Mouse (Mus musculus) thymus, postnatal 10 days (tissue): ENCODE data around the gene Gm42957.
A peak's percentile ranks its signal among the peaks of the same experiment; 100 is the strongest.
"Not testable (repeated sequence)": the region's sequence is repeated elsewhere in the genome, so short reads cannot be mapped to it uniquely, and the experiment has no call there.

Experiments used
- DNase-seq, 2 experiments: peaks; one replicate each; pipeline ENCODE4 v3.0.0; 2021; ENCODE audit warnings: low spot score in 2 of 2

The Gm42957 gene

DNA sequence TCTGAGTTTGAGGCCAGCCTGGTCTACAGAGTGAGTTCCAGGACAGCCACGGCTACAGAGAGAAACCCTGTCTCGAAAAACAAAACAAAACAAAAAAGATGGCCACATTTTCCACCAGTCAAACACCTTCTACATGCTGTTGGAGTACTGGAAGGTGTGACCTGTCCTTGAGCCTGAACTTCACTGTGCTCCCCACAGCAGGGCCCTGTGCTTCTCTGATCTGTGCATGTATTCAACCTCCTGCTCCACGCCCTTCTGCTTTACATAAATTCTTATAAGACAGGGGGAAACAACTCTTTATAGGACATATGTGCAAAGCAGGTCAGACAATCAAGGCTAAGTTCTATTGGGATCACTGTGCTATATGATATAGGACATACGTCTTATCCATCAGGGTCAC lies 12.1 kb upstream of the Gm42957 start:
- no peak for DNase-seq

DNA sequence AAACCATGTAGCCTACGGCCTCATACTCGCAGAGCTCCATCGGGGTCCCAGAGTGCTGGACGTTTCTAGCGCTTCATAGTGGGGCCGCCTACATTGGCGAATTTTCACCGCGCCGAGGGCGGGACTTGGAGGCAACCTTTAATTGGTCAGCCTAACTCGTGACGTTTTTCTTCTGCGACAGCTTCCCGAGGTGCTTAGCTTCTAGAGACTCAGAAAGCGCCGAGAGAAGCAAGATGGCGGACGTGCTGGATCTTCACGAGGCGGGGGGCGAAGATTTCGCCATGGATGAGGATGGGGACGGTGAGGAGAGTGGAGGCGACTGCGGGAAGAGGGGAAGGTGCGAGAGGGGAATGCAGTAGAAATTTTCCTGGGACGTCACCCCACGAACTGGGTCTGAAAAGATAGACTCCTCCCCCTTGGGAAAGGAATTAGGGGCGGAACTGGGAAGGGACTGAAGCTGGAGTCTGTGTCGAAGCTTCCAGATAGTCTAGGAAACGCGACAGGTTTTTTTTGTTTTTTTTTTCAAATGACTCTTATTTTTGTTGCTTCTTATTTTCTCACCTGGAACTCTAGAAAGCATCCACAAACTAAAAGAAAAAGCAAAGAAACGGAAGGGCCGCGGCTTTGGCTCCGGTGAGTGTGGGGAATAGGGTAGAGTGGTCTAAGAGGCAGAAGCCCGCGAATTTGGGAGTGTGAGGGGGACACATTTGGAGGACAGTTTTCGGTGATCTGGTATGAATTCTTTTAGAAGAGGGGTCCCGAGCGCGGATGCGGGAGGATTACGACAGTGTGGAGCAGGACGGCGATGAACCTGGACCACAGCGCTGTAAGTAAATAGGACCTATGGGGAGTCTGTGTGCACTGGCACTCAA lies 5.3 kb upstream of the Gm42957 start, which contains the start of gene Rbm8a:
TSS of gene Rbm8a (plus strand) at position 205 of the 872 bp plus-strand sequence.
- peak; percentile 91 to 93 for DNase-seq

DNA sequence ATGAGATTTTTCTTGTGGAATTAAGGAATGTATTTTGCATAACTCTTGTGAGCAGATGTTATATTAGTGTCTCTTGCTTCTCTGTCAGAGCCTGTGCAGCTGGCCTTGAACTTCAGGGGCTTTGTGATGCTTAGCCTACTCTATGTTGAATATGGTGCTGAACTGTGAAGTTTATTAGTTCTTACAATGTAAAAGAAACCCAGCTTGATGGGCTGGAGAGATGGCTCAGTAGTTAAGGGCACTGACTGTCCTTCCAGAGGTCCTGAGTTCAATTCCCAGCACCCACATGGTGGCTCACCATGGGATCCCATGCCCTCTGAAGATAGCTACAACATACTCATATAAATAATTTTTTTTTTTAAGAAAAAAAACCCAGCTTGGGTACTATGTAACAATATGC lies 3.2 kb upstream of the Gm42957 start:
- no peak for DNase-seq

DNA sequence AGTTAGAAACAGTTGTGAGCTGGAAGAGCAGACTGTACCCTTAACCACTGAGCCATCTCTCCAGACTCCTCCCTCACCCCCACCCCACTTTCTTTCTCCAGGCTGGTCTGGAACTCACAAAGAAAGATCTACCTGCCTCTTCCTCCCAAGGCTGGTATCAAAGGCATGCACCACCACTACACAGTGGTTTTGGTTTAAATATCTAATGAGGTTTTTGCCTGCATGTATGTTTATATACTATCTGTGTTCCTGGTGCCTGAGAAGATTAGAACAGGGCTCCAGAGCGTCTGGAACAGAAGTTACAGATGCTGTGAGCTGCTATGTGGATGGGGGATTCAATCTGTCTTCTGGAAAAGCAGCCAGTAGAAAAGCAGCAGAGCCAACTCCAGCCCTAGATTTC lies 1.3 kb upstream of the Gm42957 start:
- DNase-seq = no peak

DNA sequence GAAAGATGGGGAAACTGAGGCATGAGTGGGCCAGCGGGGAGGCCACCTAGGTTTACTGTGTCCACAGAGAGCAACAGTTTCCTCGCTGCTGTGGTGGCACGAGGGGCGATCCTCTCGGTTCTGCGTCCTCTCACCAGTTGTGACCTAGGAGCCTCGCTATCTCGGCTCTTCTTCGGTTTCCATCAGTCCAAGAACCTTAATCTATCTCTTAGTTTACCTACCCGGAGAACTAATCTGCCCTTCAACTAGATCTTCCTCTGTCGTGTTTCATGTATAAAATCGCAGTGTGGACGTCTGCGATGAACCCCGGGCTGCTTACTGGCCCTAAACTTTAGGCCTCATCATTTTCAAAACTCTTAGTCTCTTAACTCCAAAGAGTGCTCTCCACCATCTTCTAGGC lies 632 bp downstream of the Gm42957 start:
- DNase-seq = no peak

DNA sequence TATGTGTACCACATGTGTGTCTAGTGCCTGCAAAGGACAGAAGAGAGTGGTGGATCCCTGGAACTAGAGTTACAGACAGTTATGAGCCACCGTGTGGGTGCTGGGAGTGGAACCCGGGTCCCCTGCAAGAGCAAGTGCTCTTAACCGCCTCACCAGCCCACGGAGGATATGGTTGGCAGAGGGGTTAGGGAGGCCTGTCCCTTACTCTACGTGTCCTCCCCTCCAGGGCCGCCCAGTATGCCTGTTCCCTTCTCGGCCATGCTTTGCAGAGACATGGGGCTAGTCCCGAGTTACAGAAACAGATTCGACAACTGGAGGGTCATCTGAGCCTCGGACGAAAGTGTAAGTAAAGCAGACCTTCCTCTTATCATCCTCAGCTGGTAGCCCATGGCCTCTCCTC lies 1.2 kb downstream of the Gm42957 start:
- DNase-seq = no peak

DNA sequence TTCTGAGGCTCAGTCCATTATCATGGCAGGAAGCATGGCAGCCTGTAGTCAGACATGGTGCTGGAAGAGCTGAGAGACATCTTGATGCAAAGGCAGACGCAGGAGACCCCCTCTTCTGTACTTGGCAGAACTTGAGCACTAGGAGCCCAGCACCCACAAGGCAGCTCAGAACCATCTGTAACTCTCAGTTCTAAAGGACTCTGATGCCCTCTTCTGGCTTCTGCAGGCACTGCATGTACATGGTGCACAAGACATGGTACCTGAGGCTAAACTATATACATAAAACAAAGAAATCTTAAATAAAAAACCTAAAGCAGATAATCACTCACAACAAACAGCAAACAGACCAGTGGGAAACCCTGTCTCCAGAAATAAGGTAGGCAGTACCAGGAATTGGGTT lies 3.9 kb downstream of the Gm42957 start:
- DNase-seq = peak; percentile 56 to 70

DNA sequence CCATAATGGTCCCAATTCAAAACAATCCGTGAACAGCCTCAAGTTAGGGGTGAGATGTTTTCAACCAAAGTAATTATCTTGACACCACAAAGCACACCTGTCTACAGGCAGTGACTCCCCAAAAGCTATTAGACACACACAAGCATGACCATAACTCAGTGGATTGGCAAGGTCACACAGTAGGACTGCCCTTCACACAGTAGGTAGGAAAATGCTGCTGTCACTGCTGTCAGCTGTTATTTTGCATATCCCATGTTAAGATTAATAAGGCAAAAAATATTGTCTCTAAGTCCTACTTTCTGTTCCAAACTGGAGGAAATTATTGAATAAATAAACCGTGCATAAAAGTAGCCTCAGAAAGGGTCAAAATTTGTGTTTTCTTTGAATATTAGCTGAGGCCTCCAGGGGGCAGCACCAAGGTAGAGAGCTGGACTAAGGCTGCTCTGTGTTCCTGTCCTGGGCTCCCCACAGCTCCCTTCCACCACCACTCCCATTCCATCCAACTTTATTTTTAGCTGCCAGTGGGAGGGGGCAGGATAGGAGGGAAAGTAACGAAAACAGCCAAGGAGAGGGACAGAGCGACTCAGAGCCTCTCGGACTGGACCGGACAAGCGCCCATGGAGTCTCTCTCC lies 9.9 kb downstream of the Gm42957 start, which contains the start of gene Itga10:
TSS of gene Itga10 (plus strand) at position 567 of the 632 bp plus-strand sequence.
- no peak for DNase-seq

DNA sequence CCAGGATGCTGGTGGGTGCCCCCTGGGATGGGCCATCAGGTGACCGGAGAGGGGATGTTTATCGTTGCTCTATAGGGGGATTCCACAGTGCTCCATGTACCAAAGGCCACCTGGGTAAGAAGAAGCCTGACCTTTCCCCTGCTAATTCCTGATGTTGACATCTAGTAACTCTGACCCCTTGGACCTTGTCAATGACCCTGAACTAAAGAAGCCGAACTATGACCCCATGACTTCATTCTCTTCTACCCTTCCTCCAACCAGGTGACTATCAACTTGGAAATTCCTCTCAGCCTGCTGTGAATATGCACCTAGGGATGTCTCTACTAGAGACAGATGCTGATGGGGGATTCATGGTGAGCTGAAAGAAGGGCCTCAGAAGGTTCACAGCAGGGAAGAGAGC lies 12.1 kb downstream of the Gm42957 start:
- no peak for DNase-seq

DNA sequence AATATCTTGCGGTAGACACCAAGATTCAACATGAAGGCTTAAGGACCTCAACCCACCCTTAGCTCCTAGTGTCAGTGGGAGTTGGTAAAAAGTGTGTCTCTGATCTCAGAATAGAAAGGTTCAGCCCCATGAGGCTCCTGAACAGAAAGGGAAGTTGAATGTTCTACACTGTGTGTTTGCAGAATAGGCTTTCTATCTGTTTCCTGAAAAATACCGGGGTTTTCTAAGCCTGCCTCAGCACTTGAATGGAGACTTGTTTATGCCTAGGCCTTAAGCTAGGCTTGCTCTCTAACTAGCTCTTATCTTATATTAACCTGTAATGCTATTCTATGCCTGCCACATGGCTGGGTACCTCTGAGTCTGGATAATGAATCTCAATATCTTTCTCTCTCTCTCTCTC lies 25.6 kb downstream of the Gm42957 start:
- no peak for DNase-seq

DNA sequence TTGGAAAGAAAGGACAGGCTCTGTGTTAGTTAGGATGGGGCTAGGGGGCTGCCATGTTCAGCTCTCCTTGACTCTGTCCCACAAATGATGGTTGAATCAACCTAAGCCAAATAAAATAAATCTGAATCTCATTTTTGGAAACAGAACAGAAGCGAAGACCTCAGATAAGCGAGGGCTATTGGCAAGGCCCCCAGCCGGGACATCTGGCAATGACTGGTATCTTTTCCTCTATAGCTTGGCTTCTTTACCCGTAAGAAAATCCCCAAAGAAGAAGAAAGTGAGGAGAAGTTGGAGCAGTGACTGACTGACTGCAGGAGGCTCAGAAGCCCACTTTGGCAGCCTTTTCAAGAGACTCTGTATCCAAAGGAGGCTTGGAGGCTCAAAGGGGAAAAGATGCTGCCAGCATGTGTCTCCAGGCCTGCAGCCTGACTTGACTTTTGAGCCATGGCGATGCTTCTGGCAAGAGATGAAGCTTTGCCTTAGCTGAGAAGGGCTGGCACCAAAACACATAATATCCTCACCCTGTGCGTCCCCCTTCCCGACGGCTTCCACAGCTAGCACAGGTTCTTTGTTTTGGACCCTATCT lies 27.6 kb downstream of the Gm42957 start:
- DNase-seq = no peak

DNA sequence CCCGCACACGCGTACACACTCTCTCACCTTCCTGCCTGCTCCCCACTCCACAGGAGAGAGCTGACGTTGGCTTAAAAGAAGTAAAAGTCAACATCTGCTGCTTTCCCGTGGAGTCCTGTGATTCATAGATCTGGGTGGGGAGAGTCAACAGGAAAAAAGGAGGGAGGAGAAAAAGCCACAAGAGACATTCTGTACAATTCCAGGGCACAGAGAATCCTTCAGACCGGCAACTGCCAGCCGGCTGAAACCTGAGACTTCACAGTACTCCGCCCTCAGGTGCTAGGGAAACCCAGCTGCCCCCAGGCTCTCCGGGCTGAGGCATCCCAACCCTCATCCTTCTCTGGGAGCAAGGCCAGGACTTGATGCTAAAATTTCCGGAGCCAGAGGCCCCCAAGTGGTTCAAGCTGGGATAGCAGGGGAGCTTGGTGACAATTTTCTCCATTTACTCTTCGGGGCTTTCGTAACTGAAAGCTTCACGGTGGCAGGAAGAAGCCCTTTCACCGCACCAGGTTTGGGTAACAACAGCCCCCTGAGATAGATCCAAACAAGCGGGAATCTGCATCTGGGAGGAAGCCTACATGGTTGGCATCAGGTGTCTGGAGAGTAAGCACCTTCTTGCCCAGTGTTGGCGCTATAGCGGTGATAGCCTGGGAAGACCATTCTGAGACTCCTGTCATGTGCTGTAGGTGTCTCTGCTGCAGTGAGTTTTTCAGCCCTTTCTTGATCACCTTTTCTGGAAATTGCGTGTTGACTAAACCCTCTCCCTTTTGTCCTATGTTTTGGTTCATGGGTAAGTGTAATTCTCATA lies 28.4 kb downstream of the Gm42957 start:
- DNase-seq = peak; percentile 16 to 58

DNA sequence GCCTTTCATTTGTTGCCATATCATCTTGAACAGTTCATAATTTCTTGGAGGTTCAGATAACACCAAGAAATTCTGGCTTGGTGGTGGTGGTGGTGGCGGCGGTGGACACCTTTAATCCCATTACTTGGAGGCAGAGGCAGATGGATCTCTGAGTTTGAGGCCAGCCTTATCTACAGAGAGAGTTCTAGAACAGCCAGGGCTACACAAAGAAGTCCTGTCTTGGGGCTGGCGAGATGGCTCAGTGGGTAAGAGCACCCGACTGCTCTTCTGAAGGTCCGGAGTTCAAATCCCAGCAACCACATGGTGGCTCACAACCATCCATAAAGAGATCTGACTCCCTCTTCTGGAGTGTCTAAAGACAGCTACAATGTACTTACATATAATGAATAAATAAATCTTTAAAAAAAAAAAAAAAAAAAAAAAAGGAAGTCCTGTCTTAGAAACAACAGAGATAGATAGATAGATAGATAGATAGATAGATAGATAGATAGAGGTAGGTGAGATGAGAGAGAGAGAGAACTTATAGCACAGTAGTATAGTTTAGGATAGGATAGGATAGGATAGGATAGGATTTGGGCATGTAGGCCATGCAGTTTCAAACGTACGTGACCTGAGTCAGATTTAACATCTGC lies 30.6 kb downstream of the Gm42957 start:
- DNase-seq = not testable (repeated sequence)

DNA sequence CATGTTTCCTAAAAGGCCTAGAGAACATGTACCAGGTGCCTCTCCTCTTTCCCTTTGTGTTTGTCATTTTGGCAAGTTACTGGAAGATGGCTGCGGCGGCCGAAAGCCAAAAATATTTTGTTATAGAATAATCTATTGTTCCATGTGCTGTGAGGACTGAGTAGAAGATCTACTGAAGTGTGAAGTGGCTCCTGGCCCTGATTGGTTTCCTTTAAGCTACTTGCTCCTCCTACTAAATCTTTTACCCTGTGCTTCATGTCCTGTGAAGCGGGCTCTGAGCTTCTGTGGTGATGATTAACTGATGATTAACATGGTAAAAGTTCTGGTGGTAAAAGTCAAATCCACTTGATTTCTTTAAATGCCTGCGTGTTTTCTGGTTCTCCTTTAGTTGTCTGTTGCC lies 31.6 kb downstream of the Gm42957 start:
- no peak for DNase-seq

DNA sequence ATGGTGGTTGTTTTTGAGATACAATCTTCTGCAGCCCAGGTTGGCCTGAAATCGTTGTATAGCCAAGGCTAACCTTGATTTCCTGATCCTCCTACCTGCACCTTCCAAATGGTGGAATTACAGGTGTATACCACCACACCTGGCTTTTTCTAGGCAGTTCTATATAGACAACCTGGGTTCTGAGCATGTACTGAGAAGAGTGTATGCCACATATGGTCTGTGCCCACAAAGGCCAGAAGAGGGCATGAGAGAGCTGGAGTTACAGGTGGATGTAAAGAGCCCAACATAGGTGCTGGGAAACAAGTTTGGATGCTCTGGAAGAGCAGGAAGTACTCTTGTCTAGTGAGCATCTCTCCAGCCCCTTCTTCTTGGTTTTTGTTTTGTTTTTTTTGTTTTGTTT lies 32.0 kb downstream of the Gm42957 start:
- DNase-seq = peak in 1 of 2 experiments; percentile 14

DNA sequence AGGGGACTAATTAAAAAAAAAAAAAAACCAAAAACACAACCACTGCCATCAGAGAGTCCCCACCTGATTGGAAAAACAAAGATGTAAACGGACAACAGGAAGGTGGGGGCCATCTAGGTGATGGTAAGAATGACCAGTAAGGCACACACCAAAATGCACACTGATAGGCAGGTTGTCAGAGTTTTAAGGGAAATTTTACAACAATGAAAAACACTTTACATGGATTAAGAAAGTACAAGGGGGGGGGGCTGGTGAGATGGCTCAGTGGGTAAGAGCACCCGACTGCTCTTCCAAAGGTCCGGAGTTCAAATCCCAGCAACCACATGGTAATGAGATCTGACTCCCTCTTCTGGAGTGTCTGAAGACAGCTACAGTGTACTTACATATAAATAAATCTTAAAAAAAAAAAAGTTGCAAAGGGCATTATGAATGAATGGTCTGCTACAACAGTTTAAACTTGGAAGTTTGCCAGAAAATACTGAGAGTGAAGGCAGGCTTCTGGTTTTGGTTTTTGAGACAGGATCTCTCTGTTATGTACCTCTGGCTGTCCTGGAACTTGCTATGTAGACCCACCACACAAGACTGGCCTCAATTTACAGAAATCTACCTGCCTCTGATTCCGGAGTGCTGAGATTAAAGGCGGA lies 33.3 kb downstream of the Gm42957 start:
- DNase-seq = no peak

DNA sequence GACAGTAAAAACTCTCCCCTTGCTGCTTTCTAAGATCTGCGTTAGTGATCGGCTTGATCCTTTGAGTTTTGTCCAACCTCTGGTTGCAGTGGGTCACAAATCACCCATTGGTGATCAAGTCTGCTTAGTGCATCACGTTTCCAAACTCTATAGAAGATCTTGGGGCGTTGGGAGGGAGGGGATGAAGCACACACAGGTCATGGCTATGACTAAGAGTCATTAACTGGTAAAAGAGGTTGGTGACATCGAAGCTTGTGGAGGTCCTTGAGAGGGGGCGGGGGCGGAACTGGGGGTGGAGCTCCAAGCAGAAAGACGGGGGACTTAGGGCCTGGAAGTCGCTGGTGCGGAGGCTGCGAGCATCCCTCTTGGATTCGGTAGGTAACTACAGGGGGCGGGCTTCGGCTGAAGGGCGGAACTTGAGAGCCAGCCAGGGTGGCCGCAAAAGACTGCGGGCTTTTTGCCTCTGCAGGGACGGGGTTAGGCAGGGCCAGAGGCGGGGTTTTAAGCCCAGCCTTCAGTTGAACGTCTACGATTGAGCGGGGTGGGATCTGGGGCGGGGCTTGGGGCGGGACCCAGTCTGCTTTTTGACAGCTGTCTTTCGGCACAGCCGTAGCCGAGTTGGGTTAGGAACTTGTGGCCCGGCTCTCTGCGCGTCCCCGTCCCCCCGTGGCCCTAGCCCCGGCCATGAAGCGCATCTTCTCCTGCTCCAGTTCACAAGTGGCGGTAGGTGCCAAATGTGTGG lies 34.6 kb downstream of the Gm42957 start, which contains the start of gene Ankrd35:
TSS of gene Ankrd35 (plus strand) at position 405 of the 742 bp plus-strand sequence.
- DNase-seq = peak; percentile 68 to 72

DNA sequence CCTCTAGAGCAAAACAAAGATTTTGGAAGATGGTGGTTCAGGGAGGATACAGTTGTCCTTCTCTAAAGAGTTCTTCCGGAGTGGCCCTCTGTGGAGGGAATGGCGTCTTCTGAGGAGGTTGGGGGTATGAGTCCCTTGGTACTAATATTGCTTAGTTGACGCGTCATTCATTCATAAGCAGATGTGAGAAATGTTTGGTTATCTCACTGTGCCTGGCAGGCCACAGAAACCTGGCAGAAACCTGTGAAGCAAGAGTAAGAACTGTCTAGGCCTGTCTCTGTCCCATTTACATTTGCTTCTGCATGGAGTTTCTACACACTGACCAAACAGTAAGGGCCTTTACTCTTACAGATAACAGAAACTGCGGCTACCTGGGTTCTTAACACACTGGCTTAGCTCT lies 36.2 kb downstream of the Gm42957 start:
- DNase-seq = no peak

DNA sequence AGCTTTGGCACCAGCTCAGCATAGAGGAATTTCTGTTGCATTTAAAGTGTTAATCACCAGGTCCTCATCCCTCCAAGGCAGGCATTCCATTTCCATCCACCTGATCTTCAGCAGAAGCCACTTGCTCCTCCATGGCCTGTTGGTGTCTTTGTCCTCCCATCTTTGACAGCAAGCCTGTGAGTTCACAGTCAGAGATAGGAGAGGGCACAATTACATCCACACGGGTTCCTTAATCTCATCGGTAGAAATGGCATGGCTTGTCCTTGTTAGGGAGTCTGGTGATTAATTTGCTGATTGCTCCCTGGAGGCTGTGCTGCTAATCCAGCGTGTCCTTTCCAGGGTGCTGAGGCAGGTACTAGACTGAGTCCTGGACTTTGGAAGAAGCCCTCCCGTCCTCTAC lies 38.2 kb downstream of the Gm42957 start:
- DNase-seq = no peak

DNA sequence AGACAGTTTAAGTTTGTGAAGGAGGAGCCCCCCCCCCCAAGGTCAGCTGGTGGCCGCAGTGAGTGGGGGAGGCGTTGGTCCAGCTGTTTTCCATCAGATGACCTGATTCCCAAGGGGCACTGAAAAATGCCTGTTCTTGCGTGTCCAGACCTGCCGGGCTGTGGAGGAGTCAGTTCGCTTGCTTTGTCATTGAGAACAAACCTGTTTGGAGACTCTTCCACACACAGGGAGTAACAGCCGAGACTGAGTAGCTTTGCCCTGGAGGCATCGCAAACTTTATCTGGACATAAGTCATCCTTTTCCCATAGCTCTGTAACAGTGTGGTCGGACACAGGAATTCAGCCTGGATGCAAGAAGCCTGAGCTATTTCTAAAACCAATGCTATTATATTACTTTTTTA lies 39.2 kb downstream of the Gm42957 start:
- DNase-seq = no peak
